Comparison of ENCODE assay signal across 14 mouse cellular contexts in genomic region chr2:4142221-4142950, GRCm38 (mm10).
DNase-seq lines count a peak whose midpoint lies in the region; ATAC-seq and TF ChIP-seq lines count a peak whose summit lies in the region.
"Had no signal": no experiment of that assay in that cellular context is flagged by ENCODE, and none has a peak within 500 bp of the region (broad histone marks: within the 10 kb centered on the region; RNA-seq: fewer than 3 reads in every experiment).

No protein-coding gene starts in this region.

- no peak for ATAC-seq in forebrain, embryonic 12.5 days (ENCODE audit: low FRiP score)
- ATAC-seq in forebrain, postnatal 0 days, result no peak; the same call in 1 of the 2 replicates
- no peak for ATAC-seq in stomach, embryonic 16.5 days (ENCODE audit: insufficient read depth, low FRiP score)
- ATAC-seq in stomach, postnatal 0 days (ENCODE audit: low FRiP score, low TSS enrichment), result no peak
- ATAC-seq in hindbrain, postnatal 0 days, result no peak
- ATAC-seq: inflammation-experienced regulatory T-cells, adult 6 months had no signal

- no peak for DNase-seq in forebrain, postnatal 0 days
- no peak for DNase-seq in stomach, postnatal 0 days (ENCODE audit: low spot score)
- DNase-seq in hindbrain, postnatal 0 days (ENCODE audit: low spot score), result peak; percentile 37
- DNase-seq in urinary bladder, postnatal 25 days (ENCODE audit: low spot score), result no peak
- DNase-seq in layer of hippocampus, postnatal 14 days (ENCODE audit: low spot score in 2 of 2), result no peak
- no peak for DNase-seq in cerebellum, adult 11-12 months
- DNase-seq: gastrocnemius, postnatal 25 days; kidney, postnatal 10 days; thymus, adult 18-20 months had no signal

- no peak for TF ChIP-seq CTCF in forebrain, postnatal 0 days (IDR thresholded peaks at IDR 0.05; ENCODE audit: low read depth)
- TF ChIP-seq CTCF in stomach, postnatal 0 days (IDR thresholded peaks at IDR 0.05; ENCODE audit: low read depth), result no peak
- no peak for TF ChIP-seq CTCF in hindbrain, postnatal 0 days (IDR thresholded peaks at IDR 0.05; ENCODE audit: low read depth)

- H3K4me3 ChIP-seq in forebrain, embryonic 12.5 days (replicated peaks), result no peak overlapping the region
- no peak overlapping the region for H3K4me3 ChIP-seq in forebrain, postnatal 0 days (ENCODE audit: low read depth, low read length)
- H3K4me3 ChIP-seq in stomach, embryonic 16.5 days (replicated peaks; ENCODE audit: low read length), result no peak overlapping the region
- no peak overlapping the region for H3K4me3 ChIP-seq in stomach, postnatal 0 days (ENCODE audit: low read depth, low read length)
- H3K4me3 ChIP-seq in hindbrain, postnatal 0 days (ENCODE audit: low read length), result no peak overlapping the region
- H3K4me3 ChIP-seq: limb, embryonic 12.5 days had no signal

- TF ChIP-seq EP300 in stomach, postnatal 0 days (optimal IDR thresholded peaks at IDR 0.05), result no peak

- 48% methylated on average over 4 of the region's 4 CpGs for WGBS in forebrain, embryonic 12.5 days
- 31% methylated on average over 4 of the region's 4 CpGs for WGBS in forebrain, postnatal 0 days
- WGBS in stomach, embryonic 16.5 days, result 43% methylated on average over 4 of the region's 4 CpGs
- WGBS in stomach, postnatal 0 days, result 36% methylated on average over 4 of the region's 4 CpGs
- 31% methylated on average over 4 of the region's 4 CpGs for WGBS in hindbrain, postnatal 0 days

- no peaks in the 10 kb centered on the region for H3K36me3 ChIP-seq in forebrain, embryonic 12.5 days (replicated peaks)
- H3K36me3 ChIP-seq in forebrain, postnatal 0 days (ENCODE audit: insufficient read depth), result no peaks in the 10 kb centered on the region
- no peaks in the 10 kb centered on the region for H3K36me3 ChIP-seq in stomach, embryonic 16.5 days (ENCODE audit: control insufficient read depth, insufficient read depth, low read length)
- no peaks in the 10 kb centered on the region for H3K36me3 ChIP-seq in stomach, postnatal 0 days (ENCODE audit: control insufficient read depth, insufficient read depth, low read length)
- H3K36me3 ChIP-seq in hindbrain, postnatal 0 days (ENCODE audit: insufficient read depth, low read length), result no peaks in the 10 kb centered on the region
- H3K36me3 ChIP-seq: G1E; limb, embryonic 12.5 days had no signal

- H3K27ac ChIP-seq in forebrain, embryonic 12.5 days, result peak overlapping the region; percentile 0; the same call in 1 of the 2 replicates
- H3K27ac ChIP-seq in forebrain, postnatal 0 days (ENCODE audit: low read depth, low read length), result no peak overlapping the region
- peak overlapping the region; percentile 36; the same call in 1 of the 2 replicates for H3K27ac ChIP-seq in stomach, embryonic 16.5 days (ENCODE audit: low read length)
- no peak overlapping the region for H3K27ac ChIP-seq in stomach, postnatal 0 days (replicated peaks)
- H3K27ac ChIP-seq in hindbrain, postnatal 0 days, result 0 out of 2 replicates have a peak overlapping the region, but pooled peaks have one; percentile 12
- H3K27ac ChIP-seq: limb, embryonic 12.5 days had no signal

- H3K9me3 ChIP-seq in forebrain, embryonic 12.5 days, result no peaks in the 10 kb centered on the region
- no peaks in the 10 kb centered on the region for H3K9me3 ChIP-seq in forebrain, postnatal 0 days (ENCODE audit: low read length)
- no peaks in the 10 kb centered on the region for H3K9me3 ChIP-seq in stomach, embryonic 16.5 days (replicated peaks; ENCODE audit: control insufficient read depth, low read length)
- no peaks in the 10 kb centered on the region for H3K9me3 ChIP-seq in stomach, postnatal 0 days (ENCODE audit: control insufficient read depth, low read length)
- no peaks in the 10 kb centered on the region for H3K9me3 ChIP-seq in hindbrain, postnatal 0 days (ENCODE audit: low read length)
- H3K9me3 ChIP-seq: G1E; limb, embryonic 12.5 days had no signal

- H3K4me1 ChIP-seq in forebrain, embryonic 12.5 days, result peaks cover 14% of the 10 kb centered on the region
- H3K4me1 ChIP-seq in forebrain, postnatal 0 days (ENCODE audit: insufficient read depth), result no peaks in the 10 kb centered on the region
- H3K4me1 ChIP-seq in stomach, embryonic 16.5 days (ENCODE audit: control insufficient read depth, insufficient read depth, low read length), result no peaks in the 10 kb centered on the region
- H3K4me1 ChIP-seq in stomach, postnatal 0 days (replicated peaks; ENCODE audit: control insufficient read depth, insufficient read depth), result no peaks in the 10 kb centered on the region
- 0 out of 2 replicates have a peak, but pooled peaks cover 3% of the 10 kb centered on the region for H3K4me1 ChIP-seq in hindbrain, postnatal 0 days (ENCODE audit: insufficient read depth, low read length)
- H3K4me1 ChIP-seq: limb, embryonic 12.5 days had no signal

- H3K9ac ChIP-seq in forebrain, embryonic 12.5 days, result no peak overlapping the region
- H3K9ac ChIP-seq in forebrain, postnatal 0 days, result no peak overlapping the region
- no peak overlapping the region for H3K9ac ChIP-seq in stomach, embryonic 16.5 days (ENCODE audit: low read length)
- no peak overlapping the region for H3K9ac ChIP-seq in stomach, postnatal 0 days (ENCODE audit: low read length)
- no peak overlapping the region for H3K9ac ChIP-seq in hindbrain, postnatal 0 days (replicated peaks; ENCODE audit: low read length)
- H3K9ac ChIP-seq: limb, embryonic 12.5 days had no signal

- H3K27me3 ChIP-seq in forebrain, embryonic 12.5 days, result peaks cover 6% of the 10 kb centered on the region; the same call in 1 of the 2 replicates
- no peaks in the 10 kb centered on the region for H3K27me3 ChIP-seq in forebrain, postnatal 0 days (ENCODE audit: insufficient read depth, low read length)
- H3K27me3 ChIP-seq in stomach, embryonic 16.5 days (ENCODE audit: control insufficient read depth, insufficient read depth, low read length), result no peaks in the 10 kb centered on the region
- H3K27me3 ChIP-seq in stomach, postnatal 0 days (ENCODE audit: control insufficient read depth, insufficient read depth, low read length), result no peaks in the 10 kb centered on the region
- H3K27me3 ChIP-seq in hindbrain, postnatal 0 days (ENCODE audit: insufficient read depth, low read length), result no peaks in the 10 kb centered on the region
- H3K27me3 ChIP-seq: limb, embryonic 12.5 days had no signal

- no peak overlapping the region for H3K4me2 ChIP-seq in forebrain, embryonic 12.5 days
- no peak overlapping the region for H3K4me2 ChIP-seq in forebrain, postnatal 0 days (ENCODE audit: low read depth)
- no peak overlapping the region for H3K4me2 ChIP-seq in stomach, embryonic 16.5 days (ENCODE audit: low read depth, low read length)
- no peak overlapping the region for H3K4me2 ChIP-seq in stomach, postnatal 0 days (replicated peaks; ENCODE audit: low read depth)
- no peak overlapping the region for H3K4me2 ChIP-seq in hindbrain, postnatal 0 days (ENCODE audit: low read depth, low read length)
- H3K4me2 ChIP-seq: limb, embryonic 12.5 days had no signal

Comparison
In these comparisons a context has a peak if more than half of its experiments do, and no peak if none do; other contexts are left out.
1. H3K27ac ChIP-seq: peak in forebrain, embryonic 12.5 days (single experiment), stomach, embryonic 16.5 days (single experiment) and hindbrain, postnatal 0 days (single experiment); none in forebrain, postnatal 0 days (single experiment) and stomach, postnatal 0 days (single experiment).